Mouse (Mus musculus): Measurements from ENCODE around the gene Gm4131.

GRCm38 (mm10) chr14:62609904-62610303 lies 43.2 kb upstream of the Gm4131 start:
- TF ChIP-seq POLR2A (IDR thresholded peaks at IDR 0.05; ENCODE audit: extremely low read depth, insufficient read depth, low read length), result no peak
- no peak for TF ChIP-seq CTCF (IDR thresholded peaks at IDR 0.05; ENCODE audit: extremely low read depth, insufficient read depth, low read length)
